Mouse (Mus musculus) brain, embryonic 14.5 days (tissue): ENCODE results near the gene Sp100. TPM values are rescaled to one million over a fixed set of nuclear protein-coding genes. Genes with fewer than 3 reads are reported as not detected.

ENCODE experiments used
- DNase-seq: peaks from one replicate; pipeline ENCODE4 v3.0.0-alpha.2; 2011; ENCODE audit warnings: low read depth
- CTCF ChIP-seq: fragments of 200-500 bp; IDR thresholded peaks from 2 replicates; pipeline ENCODE4 v1.5.1; 2012; ENCODE audit warnings: inconsistent platforms, mild to moderate bottlenecking, moderate library complexity, borderline replicate concordance; ENCODE audit not compliant: insufficient read depth, insufficient read length; ENCODE audit errors: extremely low read depth
- POLR2A ChIP-seq: fragments of 200-500 bp; IDR thresholded peaks from 2 replicates; pipeline ENCODE4 v1.6.1; 2012; ENCODE audit warnings: mild to moderate bottlenecking, inconsistent platforms, borderline replicate concordance; ENCODE audit not compliant: poor library complexity, insufficient read depth, insufficient read length, severe bottlenecking; ENCODE audit errors: extremely low read depth
- polyA plus RNA-seq: library from polyadenylated mRNA; depleted of rRNA; stranded (reverse); fragments of >200 nt; gene quantifications from 2 replicates; pipeline ENCODE4 v1.2.3, GENCODE M21; 2012

Gene Sp100
- polyA plus RNA-seq, 1 experiment: 0.52 TPM

- TF ChIP-seq POLR2A: no peak
- no peak for TF ChIP-seq CTCF
Observed at GRCm38 (mm10) chr1:85686666-85687065, 36.9 kb downstream of the Sp100 start.

GRCm38 (mm10) chr1:85687346-85687745, 37.6 kb downstream of the Sp100 start:
- no peak for DNase-seq
- TF ChIP-seq CTCF (no peak), POLR2A (no peak)

More at GRCm38 (mm10) chr1:85686666-85687065, 36.9 kb downstream of the Sp100 start:
- DNase-seq: no peak

DNA sequence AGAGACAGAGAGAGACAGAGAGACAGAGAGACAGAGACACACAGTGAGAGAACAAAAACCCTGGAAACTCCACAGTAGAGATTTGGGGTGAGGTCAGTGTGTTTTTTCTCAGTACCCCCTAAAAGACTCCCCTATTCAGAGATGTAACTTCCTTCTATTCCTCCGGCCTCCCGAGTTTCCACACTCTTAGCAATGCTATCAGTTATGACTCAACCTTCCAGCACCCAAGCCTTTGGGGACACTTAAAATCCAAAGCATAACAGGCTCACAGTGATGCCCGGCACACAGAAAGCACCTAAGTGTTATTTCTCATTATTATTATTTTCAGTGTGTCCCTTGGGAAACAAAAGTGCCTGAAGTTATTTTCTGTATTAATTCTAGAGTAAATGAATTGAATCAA, 40.8 kb downstream of the Sp100 start:
- no peak for DNase-seq
- no peak for TF ChIP-seq POLR2A
- no peak for TF ChIP-seq CTCF

- no peak for DNase-seq
- TF ChIP-seq POLR2A: no peak
- TF ChIP-seq CTCF: no peak
Observed at GRCm38 (mm10) chr1:85692281-85692680, 42.5 kb downstream of the Sp100 start.

DNA sequence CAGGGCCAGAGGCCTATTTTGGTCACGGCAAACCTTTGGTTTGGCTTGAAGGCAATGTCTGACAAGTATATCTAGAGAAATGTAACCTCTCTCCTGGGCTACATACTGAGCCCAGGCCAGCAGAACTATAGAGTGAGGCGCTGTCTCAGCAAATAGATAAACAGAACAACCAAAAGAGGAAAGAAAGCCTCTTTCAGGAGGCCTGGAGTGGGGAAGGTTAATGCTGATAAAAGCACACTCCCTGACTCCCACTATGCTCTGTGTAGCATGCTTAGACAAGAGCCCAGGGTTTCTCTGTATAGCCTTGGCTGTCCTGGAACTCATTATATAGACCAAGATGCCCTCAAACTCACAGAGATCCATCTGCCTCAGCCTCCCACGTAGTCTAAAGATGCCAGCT, 43.5 kb downstream of the Sp100 start:
- no peak for DNase-seq

GRCm38 (mm10) chr1:85695646-85696045, 45.9 kb downstream of the Sp100 start:
- TF ChIP-seq POLR2A: no peak
- no peak for TF ChIP-seq CTCF
- DNase-seq: no peak

More for the DNA sequence above, 43.5 kb downstream of the Sp100 start:
- TF ChIP-seq POLR2A (no peak), CTCF (no peak)

DNA sequence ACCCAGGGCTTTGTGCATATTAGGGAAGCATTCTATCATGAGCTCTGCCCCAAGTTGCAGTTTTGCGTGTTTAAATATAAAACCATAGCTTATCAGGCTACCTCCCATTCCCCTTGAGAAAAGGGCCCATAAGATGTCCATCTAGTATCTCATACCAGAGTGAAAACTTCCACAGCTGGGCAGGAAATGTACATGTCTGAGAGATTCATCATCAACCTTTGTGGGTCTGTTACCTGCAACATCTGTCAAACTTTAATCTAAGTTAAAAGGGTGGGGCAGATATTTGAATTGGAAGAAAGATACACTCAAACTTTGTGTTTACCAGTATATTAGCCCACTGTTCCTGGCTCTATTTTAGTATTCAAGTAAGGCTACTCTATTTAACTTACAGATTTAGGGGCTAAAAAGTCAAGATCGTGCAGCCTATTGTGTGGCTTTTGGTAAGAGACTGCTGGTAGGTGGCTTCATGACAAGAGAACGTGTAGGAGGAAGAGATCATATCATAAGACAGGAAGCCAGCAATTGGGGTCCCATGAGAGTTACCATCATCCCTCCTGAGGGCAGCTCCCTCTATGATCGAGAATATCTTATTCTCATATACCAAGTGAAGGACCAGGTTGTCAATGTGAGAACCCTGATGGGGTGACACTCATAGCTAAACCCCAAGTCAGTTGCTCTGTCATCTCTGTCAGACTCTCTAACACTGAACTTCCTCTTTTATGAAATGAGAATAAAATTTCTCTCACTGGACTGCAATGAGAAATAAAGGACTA, 48.1 kb downstream of the Sp100 start:
- no peak for TF ChIP-seq CTCF
- TF ChIP-seq POLR2A: no peak
- DNase-seq: no peak

DNA sequence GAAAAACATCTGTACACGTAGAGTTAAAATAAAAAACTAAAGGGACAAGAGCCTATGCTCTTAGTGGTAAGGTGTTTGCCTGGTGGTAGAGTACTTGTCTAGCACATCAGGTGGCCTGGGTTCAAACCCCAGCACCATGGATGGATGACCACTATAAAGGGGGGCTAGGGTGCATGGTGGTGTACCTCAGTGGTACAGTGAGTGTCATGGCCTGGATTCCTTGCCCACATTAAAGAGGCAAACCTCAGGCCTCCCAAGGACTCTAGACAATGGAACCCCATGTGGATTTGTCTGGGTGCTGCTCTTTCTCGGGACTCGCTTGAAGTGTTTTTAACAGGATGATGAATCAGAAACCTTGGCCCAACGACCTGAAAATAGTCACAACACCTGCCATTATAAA, 52.7 kb downstream of the Sp100 start:
- no peak for DNase-seq
- TF ChIP-seq POLR2A: no peak
- TF ChIP-seq CTCF: no peak

GRCm38 (mm10) chr1:85703245-85704186, 53.7 kb downstream of the Sp100 start:
- TF ChIP-seq POLR2A: no peak
- no peak for TF ChIP-seq CTCF
- DNase-seq: peak; percentile 92

GRCm38 (mm10) chr1:85705552-85705951, 55.8 kb downstream of the Sp100 start:
- DNase-seq: no peak
- TF ChIP-seq POLR2A: no peak
- no peak for TF ChIP-seq CTCF

- no peak for TF ChIP-seq CTCF
- no peak for TF ChIP-seq POLR2A
- no peak for DNase-seq
Observed at GRCm38 (mm10) chr1:85706754-85707153, 57.0 kb downstream of the Sp100 start.

DNA sequence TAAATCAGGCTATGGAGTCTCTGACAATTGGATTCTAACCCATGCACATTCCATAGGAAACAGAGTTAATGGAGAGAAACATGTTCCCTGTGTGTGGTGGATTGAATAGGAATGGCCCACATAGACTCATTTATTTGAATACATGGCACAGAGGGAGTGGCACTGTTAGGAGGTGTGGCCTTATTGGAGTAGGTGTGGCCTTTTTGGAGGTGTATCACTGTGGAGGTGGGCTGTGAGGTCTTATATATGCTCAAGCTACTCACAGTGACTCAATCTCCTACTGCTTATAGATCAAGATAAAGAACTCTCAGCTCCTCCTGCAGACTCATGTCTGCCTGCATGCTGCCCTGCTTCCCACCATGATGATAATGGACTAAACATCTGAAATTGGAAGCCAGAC, 64.7 kb downstream of the Sp100 start:
- TF ChIP-seq CTCF (no peak), POLR2A (no peak)
- DNase-seq: no peak
